Mouse (Mus musculus) cerebellum, postnatal 10 days (tissue): ENCODE data around the gene Nupr1.

Experiments used
- DNase-seq, 2 experiments: peaks; one replicate each; pipeline ENCODE4 v3.0.0; 2021; ENCODE audit warnings: mixed read lengths in 2 of 2

The Nupr1 gene

GRCm38 (mm10) chr7:126630824-126631518 lies at the start of gene Nupr1:
TSS of gene Nupr1 (minus strand) at chr7:126630861.
- DNase-seq, result no peak

GRCm38 (mm10) chr7:126679683-126680082 lies 49.0 kb upstream of the Nupr1 start:
- no peak for DNase-seq

DNA sequence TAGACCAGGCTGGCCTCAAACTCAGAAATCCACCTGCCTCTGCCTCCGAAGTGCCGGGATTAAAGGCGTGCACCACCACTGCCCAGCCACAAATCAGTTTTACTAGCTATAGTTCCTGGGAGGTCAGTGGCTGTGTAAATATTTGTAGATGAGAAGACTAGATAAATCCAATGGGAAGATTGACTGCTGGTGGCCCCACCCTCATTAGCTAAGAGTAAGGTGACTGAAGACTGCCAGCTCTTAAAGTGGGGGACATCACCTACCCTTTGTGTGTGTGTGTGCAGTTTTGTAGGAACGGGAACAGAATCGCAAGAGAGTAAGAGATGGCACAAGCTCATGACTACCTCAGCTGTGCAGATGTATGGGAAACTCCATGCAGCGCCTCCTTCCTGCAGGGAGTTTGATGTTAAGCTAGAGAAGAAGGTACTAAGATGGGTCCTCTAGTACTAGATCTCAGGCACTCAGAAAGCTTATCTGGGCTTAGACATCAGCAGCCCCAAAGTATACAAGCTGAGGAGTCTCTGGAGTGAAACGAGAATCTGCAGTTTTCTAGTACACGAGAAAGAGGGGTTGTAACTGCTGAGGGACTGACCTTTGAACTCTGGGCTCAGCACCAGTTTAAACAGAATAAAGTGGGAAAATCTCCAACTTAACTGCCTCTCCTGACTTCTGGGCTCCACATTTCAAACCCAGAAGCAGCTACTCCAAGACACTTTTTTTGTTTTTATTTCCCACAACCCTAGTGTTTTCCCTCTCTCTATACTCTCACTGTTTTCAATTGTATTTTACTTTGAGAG lies 48.1 kb upstream of the Nupr1 start:
- no peak for DNase-seq

- no peak for DNase-seq
Measured at GRCm38 (mm10) chr7:126676631-126677220, 46.1 kb upstream of the Nupr1 start.

- DNase-seq, result no peak
Measured at GRCm38 (mm10) chr7:126676207-126676606, 45.5 kb upstream of the Nupr1 start, which contains the start of gene Sult1a1. TSS of gene Sult1a1 (minus strand) at chr7:126676432.

- DNase-seq, result no peak
Measured at GRCm38 (mm10) chr7:126675104-126675503, 44.4 kb upstream of the Nupr1 start.

DNA sequence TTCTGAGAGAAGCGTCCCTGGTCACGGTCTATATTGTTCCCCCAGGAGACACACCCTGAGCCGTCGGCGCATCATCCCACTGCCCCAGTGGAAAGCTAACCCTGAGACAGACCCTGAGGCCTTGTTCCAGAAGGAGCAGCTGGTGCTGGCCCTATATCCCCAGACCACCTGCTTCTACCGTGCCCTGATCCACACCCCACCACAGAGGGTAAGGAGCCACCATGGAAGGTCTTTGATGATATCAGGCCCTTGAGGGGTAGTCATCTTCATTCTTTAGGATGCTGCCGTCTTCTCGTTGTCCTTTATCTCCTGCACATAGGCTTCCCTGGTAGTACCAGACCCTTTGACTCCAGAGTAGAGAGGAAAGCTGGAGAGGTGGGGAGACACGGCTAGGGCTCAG lies 41.5 kb upstream of the Nupr1 start:
- no peak for DNase-seq

- no peak for DNase-seq
Measured at GRCm38 (mm10) chr7:126670152-126670551, 39.5 kb upstream of the Nupr1 start.

DNA sequence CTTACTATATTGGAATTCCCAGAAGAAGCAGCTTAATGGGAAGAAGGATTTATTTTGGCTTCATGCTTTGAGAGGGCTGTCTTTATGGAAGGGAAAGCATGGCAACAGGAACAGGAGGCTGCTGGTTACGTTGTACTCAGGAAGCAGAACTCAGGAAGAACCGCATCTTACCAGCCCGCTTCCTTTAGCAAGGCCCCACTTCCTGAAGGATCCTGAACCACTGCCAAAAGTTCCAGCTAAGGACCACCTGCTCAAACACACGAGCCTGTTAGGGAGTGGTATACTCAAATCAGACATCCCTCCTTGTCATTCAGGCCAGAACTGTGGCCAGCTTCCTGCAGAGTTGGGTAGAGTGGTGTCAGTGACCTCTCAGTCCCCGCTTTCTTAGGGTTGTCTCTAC lies 37.8 kb upstream of the Nupr1 start:
- DNase-seq, result peak in 1 of 2 experiments; percentile 17

DNA sequence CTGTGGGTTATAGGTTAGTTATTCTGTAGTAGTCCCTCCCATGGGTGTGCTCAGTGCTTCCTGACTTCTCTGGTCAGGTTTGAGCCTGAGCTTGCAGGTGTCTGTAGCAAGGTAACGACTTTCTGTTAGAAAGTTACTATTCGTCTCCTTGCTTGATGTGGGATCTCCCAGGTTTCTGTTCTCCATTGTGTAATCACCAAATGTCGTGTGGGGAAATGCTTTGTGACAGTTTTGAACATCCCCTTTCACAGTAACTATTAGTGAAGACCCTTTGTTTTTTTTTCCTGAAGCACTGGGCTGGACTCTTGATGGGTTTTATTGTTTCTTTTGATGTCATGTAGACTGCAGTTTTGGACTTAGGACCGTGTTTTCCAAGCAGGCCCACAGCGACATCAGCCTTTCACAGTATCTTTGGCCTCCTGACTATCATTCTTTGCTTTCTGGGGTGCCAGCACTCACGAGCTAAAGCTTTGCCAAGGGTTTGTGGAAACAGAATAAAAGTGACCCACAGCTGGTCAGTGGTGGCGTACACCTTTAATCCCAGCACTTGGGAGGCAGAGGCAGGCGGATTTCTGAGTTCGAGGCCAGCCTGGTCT lies 36.9 kb upstream of the Nupr1 start:
- DNase-seq, result no peak

GRCm38 (mm10) chr7:126665269-126665668 lies 34.6 kb upstream of the Nupr1 start:
- DNase-seq, result peak in 1 of 2 experiments; percentile 14

- DNase-seq, result no peak
Measured at GRCm38 (mm10) chr7:126663646-126664045, 33.0 kb upstream of the Nupr1 start.

DNA sequence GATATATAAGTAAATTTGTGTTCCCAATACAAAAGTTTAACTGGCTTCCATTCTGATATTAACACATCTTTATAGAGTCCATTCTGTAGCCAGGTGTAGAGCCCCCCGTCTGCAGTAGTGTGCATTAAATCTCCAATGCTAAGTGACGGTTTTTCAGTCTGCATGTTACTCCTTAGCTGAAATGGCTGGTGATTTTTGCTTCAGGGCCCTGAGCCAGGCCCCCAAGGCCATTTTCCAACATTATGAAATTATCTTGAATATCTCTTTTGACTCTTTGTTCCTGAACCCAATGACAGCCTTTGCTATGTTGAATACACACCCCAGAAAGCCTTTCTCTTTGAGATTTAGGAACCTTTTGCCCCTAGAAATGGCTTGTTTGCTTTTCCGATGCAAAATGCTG lies 29.1 kb upstream of the Nupr1 start:
- no peak for DNase-seq

DNA sequence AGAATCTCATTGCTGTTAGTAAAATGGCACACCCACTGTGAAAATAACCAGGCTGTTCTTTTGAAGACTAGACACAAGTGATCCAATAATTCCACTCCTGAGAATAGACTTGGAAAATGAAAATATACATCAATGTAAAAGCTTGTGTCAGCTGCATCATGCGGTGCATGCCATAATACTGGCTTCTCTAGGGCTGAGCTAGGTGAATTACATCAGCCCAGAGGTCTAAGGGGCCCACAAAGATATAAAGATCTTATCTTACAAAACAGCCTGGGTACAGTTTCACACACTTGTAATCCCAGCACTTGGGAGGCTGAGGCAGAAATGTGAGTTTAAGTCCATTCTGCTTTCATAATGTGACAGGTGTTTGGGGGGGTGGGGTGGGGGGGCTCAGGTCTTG lies 26.9 kb upstream of the Nupr1 start:
- no peak for DNase-seq

DNA sequence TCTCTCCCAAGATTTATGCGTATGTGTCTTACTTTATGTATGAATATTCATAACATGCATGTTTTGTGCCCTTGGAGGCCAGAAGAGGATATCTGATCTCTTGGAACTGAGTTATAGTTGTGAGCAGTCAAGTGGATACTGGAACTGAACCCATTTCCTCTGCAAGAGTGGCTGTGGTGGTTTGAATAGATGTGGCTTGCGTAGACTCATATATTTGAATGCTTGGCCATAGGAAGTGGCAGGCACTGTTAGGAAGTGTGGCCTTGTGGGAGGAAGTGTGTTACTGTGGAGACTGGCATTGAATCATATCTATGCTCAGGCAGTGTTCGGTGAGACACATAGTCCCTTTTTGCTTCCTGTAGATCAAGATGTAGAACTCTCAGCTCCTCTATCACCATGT lies 25.0 kb upstream of the Nupr1 start:
- DNase-seq, result no peak

GRCm38 (mm10) chr7:126653991-126654390 lies 23.3 kb upstream of the Nupr1 start:
- no peak for DNase-seq

GRCm38 (mm10) chr7:126650852-126651251 lies 20.2 kb upstream of the Nupr1 start:
- DNase-seq, result no peak

DNA sequence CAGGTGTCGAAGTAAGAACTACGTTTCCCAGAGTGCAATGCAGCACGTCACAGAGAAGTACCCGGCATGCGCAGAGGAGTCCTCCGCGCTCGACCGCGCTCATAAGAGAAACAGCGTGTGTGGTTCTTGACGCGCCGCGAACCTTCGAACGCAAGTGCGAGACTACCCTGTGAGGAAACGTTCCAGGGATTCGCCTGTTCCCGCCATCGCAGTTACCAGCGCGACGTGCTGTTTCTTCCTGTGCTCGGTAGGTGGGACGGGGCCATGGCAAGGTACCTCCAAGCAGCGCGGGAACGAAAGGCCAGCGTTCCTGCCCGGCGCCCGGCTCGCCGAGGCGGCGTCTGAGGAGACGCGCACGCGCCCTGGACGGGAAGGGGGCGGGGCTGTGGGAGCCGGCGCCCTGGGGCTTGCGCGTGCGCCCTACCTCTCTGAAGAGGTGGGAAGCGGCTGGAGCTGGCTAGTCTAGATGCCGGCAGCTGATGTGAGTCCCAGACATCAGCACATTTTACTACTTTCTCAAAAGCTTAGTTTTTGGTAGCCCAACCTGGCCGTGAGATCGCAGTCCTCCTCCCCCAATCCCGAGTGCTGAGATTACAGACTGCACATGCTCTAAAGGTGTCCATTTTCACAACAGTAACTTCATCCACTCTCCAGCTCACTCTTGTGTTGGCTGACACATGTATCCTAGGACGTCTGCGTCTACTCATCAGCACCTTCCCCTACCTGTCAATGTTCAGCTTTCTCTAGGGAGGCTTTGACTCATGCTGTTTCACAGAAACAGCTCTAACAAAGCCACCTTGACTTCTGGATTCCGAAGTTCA lies 18.8 kb upstream of the Nupr1 start, which contains the start of gene Sgf29:
Gene Sgf29, plus strand, starts transcription at position 79 of the 821 bp plus-strand sequence.
- peak; percentile 98 for DNase-seq

DNA sequence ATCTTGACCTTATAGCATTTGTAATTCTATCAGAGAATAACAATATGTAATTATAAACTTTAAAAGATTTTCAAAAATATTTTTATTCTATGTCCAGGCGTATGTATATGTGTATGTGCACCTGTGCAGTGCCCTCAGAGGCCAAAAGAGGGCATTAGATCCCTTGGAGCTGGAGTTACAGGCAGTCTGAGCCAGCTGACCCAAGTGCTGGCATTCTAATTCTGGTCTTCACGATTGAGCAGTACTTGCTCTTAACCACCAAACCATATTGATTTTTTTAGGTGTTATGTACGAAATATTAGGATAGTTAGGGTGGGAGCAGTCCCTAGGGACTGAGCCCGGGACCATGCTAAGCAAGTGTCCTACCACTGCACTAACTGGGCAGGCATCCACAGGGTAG lies 17.8 kb upstream of the Nupr1 start:
- DNase-seq, result peak; percentile 33 to 36

DNA sequence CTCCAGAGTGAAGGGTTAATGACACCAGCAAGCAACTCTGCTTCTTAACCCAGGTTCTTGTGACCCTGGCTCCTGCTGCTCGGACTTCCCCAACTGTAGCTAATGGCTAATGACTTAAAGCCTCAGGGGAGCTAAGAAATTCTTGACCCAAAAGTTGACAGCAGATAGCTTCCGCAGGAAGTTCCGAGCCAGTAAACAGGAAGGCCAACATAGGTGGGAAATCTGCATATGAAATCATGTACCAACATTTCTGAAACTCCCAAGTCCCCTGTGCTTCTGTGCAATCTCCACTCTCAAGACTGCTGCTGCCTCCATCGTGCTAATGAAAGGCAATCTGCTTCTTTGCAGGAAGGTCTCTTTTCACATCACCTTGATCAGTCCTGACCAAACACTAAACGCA lies 15.0 kb upstream of the Nupr1 start:
- no peak for DNase-seq

DNA sequence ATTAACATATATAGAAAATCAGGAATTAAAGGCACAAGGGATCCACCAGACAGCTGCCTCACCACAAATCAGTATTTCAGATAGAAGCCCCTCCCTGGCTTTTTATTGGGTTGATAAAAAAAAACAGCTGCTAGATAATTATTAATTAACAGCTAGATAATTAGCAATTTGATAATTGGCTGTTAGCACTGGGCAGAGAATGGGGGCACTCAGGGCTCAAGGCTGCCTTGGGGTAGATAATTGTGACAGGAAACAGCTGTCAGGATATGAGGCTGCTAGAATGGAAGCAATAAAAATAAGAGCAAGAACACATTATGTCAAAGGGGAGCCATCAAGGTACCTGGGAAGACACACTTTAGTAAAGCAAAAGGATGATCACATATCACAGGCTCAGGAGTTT lies 14.3 kb upstream of the Nupr1 start:
- no peak for DNase-seq

- DNase-seq, result no peak
Measured at GRCm38 (mm10) chr7:126644345-126644744, 13.7 kb upstream of the Nupr1 start.
